Mouse (Mus musculus) lung, adult 18-20 months (tissue): ENCODE data around the gene Bckdha.

ENCODE experiments used
- DNase-seq, 2 experiments: peaks; one replicate each; pipeline ENCODE4 v3.0.0; 2022; ENCODE audit warnings: mixed read lengths in 2 of 2

Gene Bckdha

DNA sequence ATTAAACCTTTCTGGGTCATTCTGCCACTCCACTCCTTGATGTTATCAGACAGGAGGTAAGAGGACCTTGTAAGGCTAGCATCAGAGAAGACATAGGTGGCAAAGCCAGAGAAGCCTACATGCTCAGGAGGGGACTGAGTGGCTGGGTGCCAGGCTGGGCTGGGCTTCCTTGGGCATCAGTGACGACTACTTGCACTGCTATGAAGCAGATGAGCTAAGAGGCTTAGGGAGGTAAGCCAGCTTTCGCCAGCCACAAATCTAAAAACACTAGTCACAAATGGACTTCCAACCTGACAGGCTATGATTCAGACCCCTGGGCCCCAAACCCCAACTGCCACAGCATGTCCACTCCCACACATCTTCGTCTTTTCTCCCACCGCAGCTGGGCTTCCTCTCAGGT is 14.2 kb downstream of the Bckdha start:
- DNase-seq = no peak

DNA sequence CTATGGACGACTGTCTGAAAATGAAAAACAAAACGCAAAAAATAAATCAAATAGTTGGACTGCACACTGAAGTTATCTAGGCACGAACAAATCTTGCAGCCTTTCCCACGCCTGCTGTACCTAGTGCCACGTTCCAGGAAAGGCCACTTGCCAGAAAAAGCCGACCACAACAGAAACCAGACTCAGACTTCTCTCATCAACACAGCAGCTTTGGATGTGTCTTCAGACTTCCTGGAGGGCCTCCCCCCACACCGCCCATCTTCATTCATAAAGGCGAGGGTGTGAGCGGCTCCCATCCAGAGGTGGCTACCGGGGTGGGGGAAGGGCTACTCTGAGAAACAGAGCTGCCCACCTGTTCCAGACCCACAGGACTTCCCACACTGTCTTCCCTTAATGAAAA is 14.6 kb downstream of the Bckdha start:
- DNase-seq = no peak

DNA sequence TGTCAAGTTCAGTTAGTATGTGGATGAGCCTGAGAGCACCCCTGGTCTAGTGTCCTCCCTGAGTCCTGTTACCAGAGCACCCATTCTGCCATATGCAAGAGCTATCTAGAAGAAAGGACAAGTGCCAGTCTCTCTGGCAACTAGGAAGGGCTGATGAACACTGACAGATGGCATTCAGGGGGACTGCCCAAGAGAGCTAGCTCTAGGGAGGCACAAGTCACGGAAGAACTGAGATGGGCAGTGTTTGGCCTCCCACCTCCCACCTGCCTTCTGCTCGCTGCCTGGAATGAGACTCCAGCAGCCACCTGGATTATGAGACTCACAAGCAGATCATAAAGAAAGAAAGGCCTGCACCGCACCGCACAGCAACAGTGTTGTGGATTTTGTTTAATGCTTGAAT is 19.0 kb downstream of the Bckdha start:
- no peak for DNase-seq

DNA sequence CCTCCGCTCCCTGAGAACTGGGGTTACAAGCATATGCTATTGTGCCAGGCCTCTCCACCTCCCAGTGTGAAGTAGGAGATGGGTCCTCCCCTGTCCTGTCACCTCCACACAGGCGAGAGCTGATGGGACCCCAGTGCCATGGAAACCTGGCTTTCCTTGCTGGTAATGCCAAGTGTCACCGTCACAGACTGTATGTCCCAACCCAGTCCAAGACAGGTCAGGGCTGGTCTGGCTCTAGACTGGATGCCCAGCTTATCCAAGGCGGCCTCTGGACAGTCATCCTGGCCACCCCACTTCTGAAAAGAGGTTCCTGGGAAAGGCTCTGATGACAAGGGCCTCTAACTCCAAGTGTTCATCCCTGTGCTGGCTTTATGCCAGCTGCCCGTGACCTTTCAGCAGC is 21.7 kb downstream of the Bckdha start:
- DNase-seq = no peak

DNA sequence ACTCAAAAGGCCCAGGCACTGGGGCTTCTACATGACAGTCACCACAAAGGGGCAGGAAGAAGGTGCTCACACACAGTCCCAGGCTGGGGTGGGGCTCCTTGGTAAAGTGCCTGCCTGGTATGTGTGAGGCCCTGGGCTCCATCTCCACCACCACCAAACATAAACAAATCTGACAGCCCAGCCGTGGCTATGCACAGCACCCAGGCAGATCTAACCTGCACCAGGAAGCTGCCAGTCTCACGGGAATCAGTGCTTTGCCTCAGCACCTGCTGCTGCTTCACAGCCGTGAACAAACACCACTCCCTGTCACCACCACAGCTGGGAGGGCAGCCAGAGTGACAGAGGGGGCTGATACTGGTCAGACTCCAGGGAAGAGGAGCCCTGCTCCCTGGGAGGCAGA is 22.4 kb downstream of the Bckdha start:
- DNase-seq = peak in 1 of 2 experiments; percentile 40

DNA sequence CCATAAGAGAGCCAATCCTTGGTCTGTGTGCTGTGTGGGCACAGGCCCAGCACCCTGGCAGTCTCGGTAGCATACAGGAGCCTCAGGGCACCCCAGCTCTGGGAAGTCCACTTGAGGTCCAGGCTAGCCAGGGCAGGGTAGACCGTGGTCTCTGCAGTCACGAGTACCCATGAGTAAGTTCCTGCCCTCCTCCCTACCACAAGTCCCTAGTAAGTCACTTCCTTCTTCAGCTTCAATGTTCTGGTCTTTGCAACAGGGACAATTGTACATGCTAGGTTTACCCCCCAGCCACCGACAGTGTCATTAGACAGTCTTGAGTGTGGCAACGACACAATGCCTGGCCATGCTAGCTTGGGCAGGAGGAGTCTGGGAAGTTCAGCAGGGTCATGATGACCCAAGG is 26.1 kb downstream of the Bckdha start:
- peak in 1 of 2 experiments; percentile 18 for DNase-seq

DNA sequence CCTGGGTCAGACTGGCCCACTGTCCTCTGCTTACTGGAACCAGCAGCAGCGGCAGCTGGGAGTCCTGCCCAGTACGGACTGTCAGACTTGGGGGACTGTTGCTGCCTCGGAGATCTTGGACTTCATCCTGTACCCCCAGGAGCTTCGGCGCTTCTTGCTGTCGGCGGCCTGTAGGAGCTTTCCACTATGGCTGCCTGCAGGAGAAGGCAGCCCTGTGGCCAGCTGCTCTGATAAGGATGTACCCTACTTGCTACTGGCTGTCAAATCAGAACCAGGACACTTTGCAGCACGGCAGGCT is 30.5 kb downstream of the Bckdha start:
- DNase-seq = no peak

DNA sequence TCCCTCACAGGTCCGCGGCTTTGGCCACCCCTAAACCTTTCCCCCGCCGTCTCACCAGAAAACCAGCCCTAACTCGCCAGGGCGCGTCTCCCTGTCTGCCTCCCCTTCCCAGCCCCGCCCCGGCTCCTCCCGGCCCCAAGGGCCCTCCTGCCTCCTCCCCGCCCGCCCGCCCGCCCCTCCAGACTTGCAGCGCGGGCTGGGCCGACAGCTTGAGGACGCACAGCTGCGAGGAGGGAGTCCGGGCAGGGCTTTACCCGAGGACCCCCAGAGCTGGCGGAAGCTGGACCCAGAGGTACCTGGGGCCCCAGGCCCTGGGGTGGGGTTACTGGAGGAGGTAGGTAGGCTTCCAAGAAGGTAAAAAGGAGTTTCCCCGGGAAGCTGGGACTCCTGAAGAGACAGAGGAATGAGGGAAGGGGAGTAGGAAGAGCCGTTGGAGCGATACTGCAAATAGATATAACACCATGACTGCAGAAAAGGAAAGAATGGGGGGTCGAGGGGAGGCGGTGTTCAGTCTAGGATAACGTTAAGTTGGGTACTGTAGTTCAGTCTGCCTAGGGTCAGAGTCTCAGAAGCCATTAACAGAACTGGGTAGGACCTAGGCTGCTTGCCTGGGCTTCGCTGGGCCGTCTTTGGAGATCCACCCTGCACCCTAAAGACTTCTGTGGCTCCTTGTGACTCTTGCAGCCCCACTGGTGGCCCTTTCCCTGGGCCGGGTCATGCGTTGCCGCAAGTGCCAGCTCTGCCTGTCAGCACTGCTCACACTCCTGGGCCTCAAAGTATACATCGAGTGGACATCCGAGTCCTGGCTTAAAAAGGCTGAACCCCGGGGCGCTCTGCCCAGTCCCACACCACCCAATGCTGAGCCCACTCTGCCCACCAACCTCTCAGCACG is 31.1 kb downstream of the Bckdha start:
- DNase-seq = peak; percentile 75 to 83

DNA sequence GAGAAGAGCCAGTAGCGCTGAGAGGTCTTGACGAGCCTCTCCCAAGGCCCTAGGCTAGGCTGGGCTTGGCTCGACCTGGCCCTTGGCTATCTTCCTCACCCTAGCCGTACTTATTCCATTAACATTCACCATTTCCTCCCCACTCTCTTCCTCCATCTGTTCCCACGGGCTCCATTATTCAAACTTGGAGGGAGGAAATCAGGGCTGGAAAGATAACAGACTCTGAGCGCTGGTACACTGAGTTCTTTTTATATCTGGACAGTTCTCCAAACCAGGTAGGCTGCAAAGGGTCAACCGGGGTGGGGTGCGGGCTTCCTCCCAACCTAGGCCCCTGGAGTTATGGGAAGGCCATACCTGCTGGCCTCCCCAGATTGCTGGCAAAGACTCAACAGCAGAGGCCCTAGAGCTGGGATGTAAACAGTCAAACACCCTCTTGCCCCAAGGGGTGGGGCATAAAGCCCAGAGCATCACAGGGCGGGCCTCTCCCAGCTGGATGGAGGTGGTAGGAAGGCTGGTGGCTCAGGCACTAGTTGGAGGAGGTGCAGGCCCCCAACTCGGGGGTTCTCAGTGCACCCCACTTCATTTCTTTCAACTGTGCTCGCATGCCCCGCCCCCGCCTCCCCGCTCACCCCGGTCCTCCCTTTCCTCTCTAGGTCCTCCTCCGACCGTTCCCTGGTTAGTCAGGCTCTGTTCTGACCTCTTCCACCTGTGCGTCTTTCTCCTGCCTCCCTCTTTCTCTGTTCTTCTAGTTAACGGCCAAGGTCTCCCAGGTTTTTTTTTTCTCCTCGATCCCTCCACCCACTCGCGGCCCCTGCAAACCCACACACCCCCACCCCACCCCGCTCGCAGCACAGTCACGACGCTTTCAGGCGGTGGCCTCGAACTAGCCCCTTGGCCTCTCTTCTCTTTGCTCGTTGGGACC is 32.0 kb downstream of the Bckdha start, which contains the start of gene B3gnt8:
B3gnt8 (plus strand) TSS at position 146 of the 922 bp plus-strand sequence.
- DNase-seq = peak; percentile 75 to 79

DNA sequence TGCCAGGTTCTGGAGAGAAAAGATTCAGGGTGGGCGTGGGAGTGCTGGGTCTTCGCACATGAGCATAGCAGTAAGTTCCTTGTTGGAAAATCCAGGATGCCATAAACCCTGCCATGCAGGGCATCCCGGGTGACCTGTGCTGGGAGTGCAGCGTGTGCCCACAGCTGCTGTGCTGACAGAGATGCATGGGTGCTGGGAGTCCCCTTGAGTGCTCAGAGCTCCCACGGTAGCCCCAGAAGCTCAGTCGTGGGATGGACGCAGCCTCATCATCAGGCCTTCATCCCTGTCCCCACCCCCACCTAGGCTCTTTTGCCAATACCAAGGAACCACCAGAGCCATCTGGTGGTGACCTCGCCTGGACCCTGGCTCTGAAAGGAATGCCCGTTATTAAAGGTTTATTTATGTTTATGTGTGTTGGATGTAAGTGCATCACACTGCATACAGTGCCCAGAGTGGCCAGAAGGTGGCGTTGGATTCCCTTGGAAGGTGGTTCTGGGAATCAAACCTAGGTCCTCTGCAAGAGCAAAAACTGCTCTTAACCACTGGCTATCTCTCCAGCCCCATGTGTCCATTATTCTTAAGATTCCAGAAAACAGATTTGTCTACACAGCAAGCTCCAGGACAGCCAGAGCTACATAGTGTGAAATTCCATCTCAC is 33.1 kb downstream of the Bckdha start:
- no peak for DNase-seq

DNA sequence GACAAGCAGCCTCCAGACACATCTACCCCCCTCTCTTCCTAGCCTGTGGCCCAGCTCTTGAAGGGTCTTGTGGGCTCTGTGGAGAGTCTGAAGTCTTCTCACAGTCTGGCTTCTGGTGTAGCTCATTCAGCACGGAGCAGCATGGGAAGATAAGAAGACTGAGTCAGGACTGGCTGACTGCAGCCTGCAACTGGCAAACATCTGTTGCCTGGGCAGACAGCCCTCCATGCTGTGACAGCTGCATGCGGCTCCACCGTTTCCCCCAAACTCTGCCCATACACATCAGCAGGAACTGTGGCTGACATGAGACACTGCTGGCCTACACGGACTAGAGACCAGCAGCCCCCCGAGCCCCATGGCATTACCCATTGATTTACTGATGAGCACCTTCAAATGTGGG is 33.9 kb downstream of the Bckdha start:
- no peak for DNase-seq

DNA sequence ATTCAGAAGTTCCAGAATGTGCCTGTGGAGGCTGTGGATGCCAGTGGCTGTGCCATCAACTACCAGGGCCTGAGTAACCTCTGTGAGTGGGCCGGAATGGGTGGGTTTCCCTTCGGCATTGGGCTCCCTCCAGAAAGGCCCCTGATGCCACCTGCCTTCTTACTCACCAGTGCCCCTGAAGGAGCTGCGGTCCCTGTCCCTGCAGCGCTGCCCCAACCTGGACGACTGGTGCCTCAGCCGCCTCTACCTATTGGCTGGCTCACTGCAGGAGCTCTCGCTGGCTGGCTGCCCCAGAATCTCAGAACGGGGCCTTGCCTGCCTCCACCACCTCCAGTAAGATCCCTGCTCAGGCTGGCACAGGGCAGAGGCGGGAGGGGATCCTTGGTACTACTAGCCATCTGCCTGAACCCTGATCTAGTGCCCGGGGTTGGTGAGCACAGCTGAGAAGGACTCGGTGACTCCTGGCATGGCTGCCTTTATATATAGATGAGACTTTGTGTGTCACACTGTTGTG is 34.9 kb downstream of the Bckdha start:
- DNase-seq = no peak

DNA sequence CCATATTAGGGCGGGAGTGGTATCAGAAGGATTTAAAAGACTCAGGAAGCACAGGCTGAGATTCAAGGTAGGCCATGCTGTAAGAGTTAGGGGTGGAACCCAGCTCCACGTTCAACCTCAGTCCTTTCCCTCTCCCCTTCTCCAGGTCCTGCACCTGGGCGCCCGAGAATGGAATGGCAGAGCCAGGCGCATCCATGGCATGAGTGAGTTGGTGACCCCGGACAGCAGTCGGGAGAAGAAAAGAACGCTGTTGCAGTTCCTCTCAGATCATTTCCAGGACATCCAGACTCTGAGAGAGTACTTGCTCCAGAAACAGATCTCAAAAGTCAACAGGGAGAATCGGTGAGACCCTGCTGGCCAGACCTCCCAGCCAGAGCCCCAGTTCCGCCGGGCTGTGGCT is 38.0 kb downstream of the Bckdha start:
- DNase-seq = no peak

DNA sequence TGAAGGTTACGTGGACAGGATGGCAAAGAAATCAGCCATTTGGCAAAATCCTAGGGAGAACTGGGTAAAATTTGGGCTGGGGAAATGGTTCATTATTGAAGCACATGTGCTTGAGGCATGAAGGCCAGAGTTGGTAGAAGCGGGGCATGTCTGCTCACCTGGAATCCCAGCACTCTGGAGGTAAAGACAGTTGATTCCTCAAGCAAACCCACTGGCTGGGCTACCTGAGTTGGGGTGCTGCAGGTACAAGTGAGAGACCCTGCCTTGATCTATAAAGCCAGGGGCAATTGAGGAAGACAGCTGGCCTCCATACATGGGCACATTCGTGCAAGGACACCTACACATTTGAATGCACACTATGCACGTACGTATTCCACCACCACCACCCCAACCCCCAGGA is 38.7 kb downstream of the Bckdha start:
- DNase-seq = no peak

DNA sequence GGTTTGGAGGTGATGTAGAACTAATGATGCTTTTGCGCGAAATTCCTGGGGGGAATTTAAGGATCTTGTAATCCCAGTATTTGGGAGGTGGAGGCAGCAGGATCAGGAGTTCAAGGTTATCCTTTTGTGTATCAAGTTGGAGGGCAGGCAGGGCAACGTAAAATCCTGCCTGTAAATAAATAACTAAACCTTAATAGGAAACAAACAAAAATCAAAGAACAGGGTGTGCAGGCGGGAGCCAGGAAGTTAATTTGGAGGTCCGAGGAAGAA is 39.1 kb downstream of the Bckdha start:
- DNase-seq = no peak

DNA sequence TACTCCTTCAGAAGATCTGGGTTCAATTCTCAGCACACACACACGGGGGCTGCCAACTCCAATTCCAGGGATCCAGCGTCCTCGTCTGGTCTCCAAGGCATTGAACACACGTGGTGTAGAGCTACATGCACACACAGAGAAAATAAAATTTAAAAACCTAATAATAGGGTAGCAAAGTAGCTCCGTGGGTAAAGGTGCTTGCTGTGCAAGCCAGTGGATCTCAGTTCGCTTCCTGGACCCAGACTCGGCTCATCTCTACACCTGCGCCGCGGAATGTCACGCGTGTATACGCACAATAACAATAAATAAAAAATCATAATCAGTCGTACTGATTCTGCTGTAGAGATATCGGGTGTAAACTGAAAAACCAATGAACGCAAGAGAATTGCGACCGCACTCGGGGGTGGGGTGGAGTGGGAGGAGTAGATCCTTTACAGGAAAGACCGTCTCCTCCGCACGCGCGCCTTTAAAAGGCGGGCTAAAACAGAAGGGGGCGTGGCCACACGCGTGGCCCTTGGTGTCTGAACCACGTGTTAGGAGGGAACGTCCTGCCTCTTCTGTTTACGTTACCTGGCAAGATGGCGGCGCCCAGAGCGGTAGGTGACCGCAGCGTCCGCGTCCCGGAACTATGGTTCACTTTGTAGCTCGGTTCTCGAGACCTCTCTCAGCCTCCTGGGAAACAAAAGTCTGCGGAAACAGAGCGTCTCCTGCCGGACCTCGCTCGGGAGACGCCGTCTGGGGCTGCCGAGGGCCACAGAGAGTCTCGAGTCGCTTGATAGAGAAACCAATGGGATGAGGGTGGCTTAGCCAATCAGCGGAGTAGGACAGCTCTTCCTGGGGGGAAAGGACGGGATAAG is 39.7 kb downstream of the Bckdha start, which contains the start of gene Dmac2:
Dmac2 (plus strand) TSS at position 550 of the 857 bp plus-strand sequence.
- peak; percentile 95 to 97 for DNase-seq

DNA sequence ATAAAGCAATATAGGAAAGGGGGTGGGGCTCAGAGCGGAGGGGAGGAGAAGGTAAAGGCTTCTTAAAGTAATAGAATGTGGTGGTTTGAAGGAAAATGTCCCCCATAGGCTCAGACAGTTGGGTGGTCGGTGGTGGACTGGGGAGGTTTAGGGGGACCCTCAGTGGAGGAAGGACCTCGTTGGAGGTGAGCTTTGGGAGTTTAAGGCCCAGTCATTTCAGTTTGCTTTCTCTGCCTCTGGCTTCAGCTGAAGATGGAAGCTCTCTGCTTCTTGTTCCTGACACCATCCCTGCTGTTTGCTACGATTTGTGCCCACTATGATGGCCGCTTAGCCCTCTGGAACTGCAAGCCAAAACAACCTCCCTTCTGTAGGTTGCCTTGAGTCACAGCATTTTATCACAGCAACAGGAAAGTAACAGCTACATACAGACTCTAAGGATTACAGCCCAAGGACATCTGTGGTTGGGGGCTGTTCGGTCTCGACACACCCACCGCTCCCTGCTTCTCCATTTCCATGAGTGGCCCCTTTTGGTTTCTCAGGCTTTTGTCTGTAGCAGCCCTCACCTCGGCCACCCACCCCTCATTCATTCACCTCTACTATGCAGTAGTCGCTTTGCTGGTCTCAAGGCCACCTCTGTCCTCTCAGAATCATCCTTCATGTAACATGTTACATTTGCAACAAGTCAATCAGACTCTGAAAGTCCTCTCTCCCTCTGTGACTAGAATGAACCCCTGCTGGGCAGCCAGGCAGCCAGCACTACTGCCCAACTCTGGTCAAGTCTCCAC is 41.2 kb downstream of the Bckdha start:
- peak in 1 of 2 experiments; percentile 1 for DNase-seq

DNA sequence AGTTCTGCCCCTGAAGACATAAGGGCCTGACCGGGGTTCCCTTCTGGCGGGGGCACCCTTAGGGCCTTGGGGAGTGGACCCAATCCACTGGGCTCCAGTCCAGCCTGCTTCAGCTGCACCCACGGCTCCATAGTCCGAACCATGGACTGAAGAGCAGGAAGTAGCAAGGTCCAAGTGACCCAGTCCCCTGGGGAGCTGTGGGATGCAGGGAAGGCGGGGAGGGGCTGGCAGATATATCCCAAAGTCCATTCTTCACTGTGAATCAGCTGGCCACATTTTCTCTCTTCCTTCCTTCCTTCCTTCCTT is 43.1 kb downstream of the Bckdha start, which contains the start of gene Erich4:
Erich4 (minus strand) TSS at position 187 of the 306 bp plus-strand sequence.
- DNase-seq = no peak

DNA sequence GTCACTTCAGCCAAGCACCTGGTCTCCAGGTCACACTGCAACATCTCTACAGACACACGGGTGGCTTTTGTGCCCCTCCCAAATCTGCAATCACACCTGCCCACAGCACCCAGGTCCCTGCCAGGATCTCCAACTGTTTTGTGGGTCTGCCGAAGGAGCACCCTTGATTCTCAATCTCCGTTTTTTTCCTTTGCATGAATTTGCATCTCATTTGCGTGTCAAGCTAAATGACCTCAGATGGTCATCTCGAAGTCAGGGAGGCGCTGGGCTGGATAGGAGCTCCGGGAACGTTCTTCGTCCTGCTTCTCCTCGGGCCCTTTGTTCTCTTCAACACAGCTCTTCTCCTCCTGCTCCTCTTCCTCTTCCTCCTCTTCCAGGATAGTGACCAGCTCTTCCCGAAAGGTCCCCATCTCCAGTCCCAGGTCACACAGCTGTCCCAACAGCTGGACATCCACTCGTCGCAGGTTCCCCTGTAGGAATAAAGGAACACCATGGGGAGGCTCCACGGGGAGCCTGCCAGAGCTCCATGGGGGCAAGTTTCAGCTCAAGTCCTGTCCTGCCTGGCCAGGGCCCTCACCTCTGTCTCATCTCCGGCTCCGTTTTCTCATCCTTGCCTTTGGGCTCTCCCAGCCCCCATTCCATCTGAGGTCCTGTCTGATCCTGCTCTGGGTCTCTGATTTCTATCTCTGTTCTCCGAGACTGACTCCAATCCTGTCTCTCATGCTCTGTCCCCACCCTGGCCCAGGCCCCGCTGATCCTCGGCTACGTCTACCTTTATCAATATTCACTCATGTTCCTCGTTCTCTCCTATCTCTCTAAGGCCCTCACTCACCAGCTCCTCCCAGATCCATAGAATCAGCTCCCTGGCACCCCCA is 43.7 kb downstream of the Bckdha start:
- DNase-seq = no peak

DNA sequence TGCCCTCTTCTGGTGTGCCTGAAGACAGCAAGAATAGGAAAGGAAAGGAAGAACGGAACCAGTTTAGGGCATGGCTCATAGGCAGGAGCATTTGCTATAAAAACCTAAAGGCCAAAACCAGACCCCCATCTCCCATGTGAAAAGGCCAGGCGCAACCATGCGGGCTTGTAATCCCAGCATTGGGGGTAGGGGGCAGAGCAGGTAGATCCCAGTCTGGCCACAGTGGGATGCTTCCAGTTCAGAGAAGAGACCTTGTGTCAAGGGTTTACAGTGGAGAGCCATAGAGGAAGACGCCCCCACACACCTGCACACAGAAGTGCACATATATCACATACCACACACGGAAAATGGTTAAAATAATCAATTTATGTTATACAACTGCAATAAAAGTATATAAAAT is 44.7 kb downstream of the Bckdha start:
- DNase-seq = no peak
